Mouse (Mus musculus) right cerebral cortex, postnatal 4 days (tissue): ENCODE measurements around the gene Olfr1087.
"Not testable (repeated sequence)": the region's sequence is repeated elsewhere in the genome, so short reads cannot be mapped to it uniquely, and the experiment has no call there.

Source experiments
- DNase-seq: peaks from one replicate; pipeline ENCODE4 v3.0.0-alpha.2; 2022

Olfr1087 gene

GRCm38 (mm10) chr2:86698295-86698694 lies at the start of gene Olfr1087:
Gene Olfr1087 (minus strand): TSS chr2:86698395.
- DNase-seq, result no peak

GRCm38 (mm10) chr2:86733601-86734000 lies 35.4 kb upstream of the Olfr1087 start, which contains the start of gene Olfr1089:
Gene Olfr1089 (minus strand): TSS chr2:86733701.
- DNase-seq, result no peak

- no peak for DNase-seq
Measured at GRCm38 (mm10) chr2:86679992-86680391, 18.2 kb downstream of the Olfr1087 start, which contains the start of gene Olfr1086. Gene Olfr1086 (minus strand): TSS chr2:86680092.

- DNase-seq, result no peak
Measured at GRCm38 (mm10) chr2:86661919-86662318, 36.3 kb downstream of the Olfr1087 start, which contains the start of gene Olfr1085. Gene Olfr1085 (minus strand): TSS chr2:86662019.

- DNase-seq, result not testable (repeated sequence)
Measured at GRCm38 (mm10) chr2:86639625-86640024, 58.6 kb downstream of the Olfr1087 start, which contains the start of gene Olfr1084. Gene Olfr1084 (minus strand): TSS chr2:86639725.
